Mouse (Mus musculus) embryonic fibroblast, embryonic 13.5 days (primary cell): Measurements from ENCODE around the gene Dnajc5.

Experiments used
- CTCF ChIP-seq: IDR thresholded peaks from 2 replicates; pipeline ENCODE4 v1.5.1; 2011; ENCODE audit warnings: mild to moderate bottlenecking, control low read depth, low read length, moderate library complexity, borderline replicate concordance; ENCODE audit not compliant: insufficient read depth
- POLR2A ChIP-seq: IDR thresholded peaks from 2 replicates; pipeline ENCODE4 v1.6.1; 2011; ENCODE audit warnings: low read depth, mild to moderate bottlenecking, control low read depth, low read length, moderate library complexity

- TF ChIP-seq CTCF: no peak
- TF ChIP-seq POLR2A: no peak; the same call in 1 of the 2 replicates
Observed at GRCm38 (mm10) chr2:181497548-181497875, 22.8 kb upstream of the Dnajc5 start.
